Mouse (Mus musculus) ovary, adult 18-20 months (tissue): Measurements from ENCODE around the gene Slc2a6.

ENCODE experiments used
- DNase-seq: peaks from one replicate; pipeline ENCODE4 v3.0.0; 2022; ENCODE audit warnings: low spot score, mixed read lengths

Slc2a6 gene

GRCm38 (mm10) chr2:27036003-27036402 lies 8.2 kb upstream of the Slc2a6 start:
- no peak for DNase-seq

GRCm38 (mm10) chr2:27032361-27032760 lies 4.6 kb upstream of the Slc2a6 start:
- no peak for DNase-seq

- no peak for DNase-seq
Observed at GRCm38 (mm10) chr2:27028437-27029015, 728 bp upstream of the Slc2a6 start.

- no peak for DNase-seq
Observed at GRCm38 (mm10) chr2:27026857-27027617, 761 bp downstream of the Slc2a6 start.

- no peak for DNase-seq
Observed at GRCm38 (mm10) chr2:27026332-27026731, 1.5 kb downstream of the Slc2a6 start.

GRCm38 (mm10) chr2:27025545-27025944 lies 2.3 kb downstream of the Slc2a6 start:
- no peak for DNase-seq

- DNase-seq: no peak
Observed at GRCm38 (mm10) chr2:27024136-27024535, 3.7 kb downstream of the Slc2a6 start.

GRCm38 (mm10) chr2:27022612-27023011 lies 5.2 kb downstream of the Slc2a6 start:
- DNase-seq: no peak

GRCm38 (mm10) chr2:27021103-27021502 lies 6.7 kb downstream of the Slc2a6 start:
- no peak for DNase-seq

- no peak for DNase-seq
Observed at GRCm38 (mm10) chr2:27019530-27019929, 8.3 kb downstream of the Slc2a6 start.

GRCm38 (mm10) chr2:27017802-27018201 lies 10.0 kb downstream of the Slc2a6 start:
- DNase-seq: no peak

GRCm38 (mm10) chr2:27009714-27010244 lies 18.0 kb downstream of the Slc2a6 start, which contains the start of gene Cacfd1:
TSS of gene Cacfd1 (plus strand) at chr2:27009926.
- peak; percentile 80 for DNase-seq

GRCm38 (mm10) chr2:27007701-27008100 lies 20.1 kb downstream of the Slc2a6 start:
- DNase-seq: no peak

- no peak for DNase-seq
Observed at GRCm38 (mm10) chr2:27006255-27006654, 21.5 kb downstream of the Slc2a6 start.

GRCm38 (mm10) chr2:26997993-26998392 lies 29.8 kb downstream of the Slc2a6 start:
- no peak for DNase-seq

- no peak for DNase-seq
Observed at GRCm38 (mm10) chr2:26997498-26997897, 30.3 kb downstream of the Slc2a6 start.

GRCm38 (mm10) chr2:26993936-26994335 lies 33.9 kb downstream of the Slc2a6 start:
- DNase-seq: no peak

- no peak for DNase-seq
Observed at GRCm38 (mm10) chr2:26984640-26985039, 43.2 kb downstream of the Slc2a6 start.

- no peak for DNase-seq
Observed at GRCm38 (mm10) chr2:26984179-26984578, 43.6 kb downstream of the Slc2a6 start.

GRCm38 (mm10) chr2:26980361-26980760 lies 47.4 kb downstream of the Slc2a6 start:
- no peak for DNase-seq

GRCm38 (mm10) chr2:26973960-26974359 lies 53.8 kb downstream of the Slc2a6 start:
- DNase-seq: no peak

GRCm38 (mm10) chr2:26973116-26973515 lies 54.7 kb downstream of the Slc2a6 start, which contains the start of gene Adamts13:
TSS of gene Adamts13 (plus strand) at chr2:26973416.
- DNase-seq: no peak
